13 mouse cellular contexts compared by ENCODE assay signal in genomic region chr6:148652434-148652833, GRCm38 (mm10).
"Had no signal": no experiment of that assay in that cellular context is flagged by ENCODE, and none has a peak within 500 bp of the region (broad histone marks: within the 10 kb centered on the region; RNA-seq: fewer than 3 reads in every experiment).

No protein-coding gene starts in this region.

- ATAC-seq: intestine, embryonic 16.5 days had no signal

- H3K4me2 ChIP-seq: kidney, embryonic 15.5 days; limb, embryonic 15.5 days; liver, embryonic 13.5 days; neural tube, embryonic 15.5 days had no signal

- H3K27ac ChIP-seq: kidney, embryonic 15.5 days; left cerebral cortex, adult 2 months; limb, embryonic 15.5 days; liver, embryonic 13.5 days; neural tube, embryonic 15.5 days had no signal

- H3K27me3 ChIP-seq: kidney, embryonic 15.5 days; limb, embryonic 15.5 days; liver, embryonic 13.5 days; neural tube, embryonic 15.5 days had no signal

- DNase-seq: kidney, adult 2 months; kidney, postnatal 25 days; liver, embryonic 13.5 days; lung, adult 18-20 months; right cerebral cortex, postnatal 4 days; spleen, adult 18-20 months; thymus, adult 2 months; thymus, postnatal 25 days had no signal

- H3K9me3 ChIP-seq: kidney, embryonic 15.5 days; limb, embryonic 15.5 days; liver, embryonic 13.5 days; neural tube, embryonic 15.5 days had no signal

- H3K36me3 ChIP-seq: kidney, embryonic 15.5 days; limb, embryonic 15.5 days; liver, embryonic 13.5 days; neural tube, embryonic 15.5 days had no signal

- H3K4me3 ChIP-seq: kidney, embryonic 15.5 days; left cerebral cortex, adult 2 months; limb, embryonic 15.5 days; liver, embryonic 13.5 days; neural tube, embryonic 15.5 days had no signal

- H3K9ac ChIP-seq: kidney, embryonic 15.5 days; limb, embryonic 15.5 days; liver, embryonic 13.5 days; neural tube, embryonic 15.5 days had no signal

- H3K4me1 ChIP-seq: kidney, embryonic 15.5 days; limb, embryonic 15.5 days had no signal
